Mouse (Mus musculus): ENCODE results near the gene Cebpg.

- no peak for TF ChIP-seq GATA1 (IDR thresholded peaks at IDR 0.05; ENCODE audit: borderline replicate concordance, low read length)
- TF ChIP-seq FLI1 (IDR thresholded peaks at IDR 0.05; ENCODE audit: low read length): no peak
Observed at GRCm38 (mm10) chr7:35055619-35056435, 546 bp downstream of the Cebpg start.
